Mouse (Mus musculus) spleen, postnatal 4 days (tissue): Measurements from ENCODE around the gene Ankrd1.

Experiments used
- DNase-seq, 2 experiments: peaks; one replicate each; pipeline ENCODE4 v3.0.0; 2022; ENCODE audit warnings: low spot score in 2 of 2

Ankrd1 gene

GRCm38 (mm10) chr19:36110465-36110864 is 9.4 kb downstream of the Ankrd1 start:
- DNase-seq = no peak

- DNase-seq = no peak
Observed at GRCm38 (mm10) chr19:36109318-36109944, 10.5 kb downstream of the Ankrd1 start.

- DNase-seq = no peak
Observed at GRCm38 (mm10) chr19:36103909-36104308, 16.0 kb downstream of the Ankrd1 start.

GRCm38 (mm10) chr19:36098916-36099315 is 21.0 kb downstream of the Ankrd1 start:
- DNase-seq = no peak

GRCm38 (mm10) chr19:36098265-36098664 is 21.6 kb downstream of the Ankrd1 start:
- DNase-seq = no peak

GRCm38 (mm10) chr19:36097194-36097593 is 22.7 kb downstream of the Ankrd1 start:
- no peak for DNase-seq

GRCm38 (mm10) chr19:36090781-36091180 is 29.1 kb downstream of the Ankrd1 start:
- DNase-seq = no peak

- peak; percentile 82 to 92 for DNase-seq
Observed at GRCm38 (mm10) chr19:36083262-36084225, 36.4 kb downstream of the Ankrd1 start, which contains the start of gene Rpp30. Gene Rpp30, plus strand, starts transcription at chr19:36083716.

- peak in 1 of 2 experiments; percentile 36 for DNase-seq
Observed at GRCm38 (mm10) chr19:36082606-36083261, 37.2 kb downstream of the Ankrd1 start.

- DNase-seq = no peak
Observed at GRCm38 (mm10) chr19:36062801-36063529, 56.9 kb downstream of the Ankrd1 start.
